Mouse (Mus musculus): ENCODE results near the gene Mtf1.

GRCm38 (mm10) chr4:124861283-124862188 lies 59.6 kb downstream of the Mtf1 start, which contains the start of gene Maneal:
- no peak for TF ChIP-seq CHD2 (IDR thresholded peaks at IDR 0.05; ENCODE audit: low read depth, low read length)
- TF ChIP-seq HCFC1 (IDR thresholded peaks at IDR 0.05; ENCODE audit: borderline replicate concordance, insufficient read depth, low read length) = no peak
- TF ChIP-seq MAFK (IDR thresholded peaks at IDR 0.05; ENCODE audit: insufficient read depth, low read depth, low read length) = no peak

Measured in ES-E14 (cell line).